Mouse (Mus musculus): ENCODE data around the gene Casp12. TPM values are rescaled to one million over a fixed set of nuclear protein-coding genes. Genes with fewer than 3 reads are reported as not detected.
A peak's percentile ranks its signal among the peaks of the same experiment; 100 is the strongest.
"Not testable (repeated sequence)": the region's sequence is repeated elsewhere in the genome, so short reads cannot be mapped to it uniquely, and the experiment has no call there.

The Casp12 gene
- total RNA-seq (2021) = 10 to 100 TPM in 1 of 2 experiments, 1 to 10 TPM in 1; 5.9 to 14.3 TPM
- long read RNA-seq, experiment 1, transcript Casp12-201 (11 exons, 2,649 nt) = major isoform, 5 of 8 reads
- long read RNA-seq, experiment 1, partial matches to known transcripts = 0 of 8 reads
- long read RNA-seq, experiment 1, other reads (novel, unspliced or antisense) = 3 of 8 reads
- long read RNA-seq, experiment 2, partial matches to known transcripts = 0 of 1 reads
- long read RNA-seq, experiment 2, other reads (novel, unspliced or antisense) = 0 of 1 reads

DNA sequence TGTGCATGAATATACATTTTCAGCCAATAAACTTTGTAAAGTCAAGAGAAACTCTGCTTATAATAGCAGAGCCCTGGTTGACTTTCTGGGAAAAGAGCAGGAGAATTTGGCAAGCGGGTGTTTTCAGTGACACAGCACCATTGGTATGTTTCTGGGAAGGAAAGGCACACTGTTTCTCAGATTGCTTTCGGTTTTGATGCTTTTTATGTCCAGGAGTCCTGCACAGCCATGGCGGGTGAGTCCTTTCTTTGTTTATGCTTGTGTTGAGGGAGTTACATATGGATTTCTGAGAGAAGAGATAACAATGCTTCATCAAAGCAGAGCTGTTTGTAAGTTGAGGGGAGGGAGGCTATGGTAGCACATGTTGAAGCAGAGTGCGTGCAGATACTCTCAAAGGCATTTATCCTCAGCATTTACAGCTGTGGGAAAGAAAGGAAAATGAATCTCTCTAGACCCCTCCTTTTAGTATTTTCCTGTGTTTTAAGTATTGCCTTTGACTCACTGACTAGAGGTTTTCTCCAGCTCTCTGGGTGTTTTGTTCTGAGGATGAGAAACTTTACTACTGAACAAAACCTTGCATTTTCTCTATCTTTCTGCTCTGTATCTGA lies at the start of gene Casp12:
TSS of gene Casp12 (plus strand) at position 140 of the 608 bp plus-strand sequence.
- peak; percentile 12 to 14 for DNase-seq
- intact Hi-C loops (cut with DNase I) = no loop called here

GRCm38 (mm10) chr9:5296354-5297237 lies 48.6 kb upstream of the Casp12 start:
- intact Hi-C loops (cut with DNase I) = no loop called here
- no peak for DNase-seq

DNA sequence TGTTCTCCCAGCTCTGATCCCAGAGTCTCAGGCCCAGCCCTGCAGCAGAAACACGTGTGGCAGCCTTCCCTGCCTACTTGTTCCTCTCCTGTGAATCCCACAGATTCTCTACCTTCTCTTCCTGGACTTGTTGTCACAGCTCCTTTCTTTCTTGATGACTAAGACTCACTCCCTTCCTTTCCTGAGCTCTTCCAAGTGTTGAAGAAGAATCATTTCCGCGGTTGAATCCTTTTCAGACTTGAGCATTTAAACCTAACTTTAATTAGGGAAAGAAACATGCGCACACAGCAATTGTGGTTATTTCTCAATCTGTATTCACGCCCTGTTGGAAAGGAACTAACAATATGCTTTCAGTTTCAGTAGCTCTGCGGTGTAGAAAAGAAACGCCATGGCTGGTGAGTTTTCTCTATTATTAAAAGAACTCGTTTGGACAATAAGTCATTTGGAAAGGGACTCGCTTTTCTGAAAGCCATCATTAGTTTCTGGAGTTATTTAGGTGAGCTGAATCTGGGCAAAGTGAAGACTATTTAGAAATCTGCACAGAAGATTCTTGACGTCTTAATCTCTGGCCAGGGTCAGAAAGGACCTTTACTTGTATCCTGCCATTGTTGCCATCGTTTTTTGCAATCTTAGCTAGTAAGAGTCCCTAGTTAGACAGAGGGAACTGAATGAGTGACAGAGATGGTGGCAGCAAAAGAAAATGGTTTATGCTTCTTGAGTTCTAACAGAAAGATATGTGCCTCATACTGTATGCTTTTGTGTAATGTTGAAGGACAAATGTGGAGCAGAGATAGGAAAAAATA lies 46.7 kb upstream of the Casp12 start, which contains the start of gene Casp1:
TSS of gene Casp1 (plus strand) at position 189 of the 803 bp plus-strand sequence.
- intact Hi-C loops (cut with DNase I) = no loop called here
- DNase-seq = no peak

GRCm38 (mm10) chr9:5299132-5299381 lies 46.2 kb upstream of the Casp12 start:
- no peak for DNase-seq

DNA sequence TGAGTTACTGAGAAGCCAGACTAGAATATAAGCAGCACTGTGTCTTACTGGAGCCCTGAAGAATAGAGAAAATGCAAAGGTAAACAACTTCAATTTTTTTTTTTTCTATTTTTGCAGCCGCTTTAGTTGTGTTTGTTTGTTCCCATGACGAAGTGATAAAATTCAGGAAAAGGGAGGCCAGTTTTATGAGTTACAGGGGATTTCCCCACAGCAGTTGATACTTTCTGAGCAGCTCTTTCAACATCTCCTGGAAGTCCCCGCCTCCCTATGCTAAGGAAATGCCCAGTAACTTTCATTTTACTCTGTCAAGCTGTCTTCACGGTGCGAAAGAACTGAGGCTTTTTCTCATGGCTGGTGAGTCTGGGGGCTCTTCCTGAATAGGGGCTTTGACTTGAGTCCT lies 36.7 kb upstream of the Casp12 start, which contains the start of gene Casp4:
TSS of gene Casp4 (plus strand) at position 268 of the 400 bp plus-strand sequence.
- intact Hi-C loops (cut with DNase I) = no loop called here
- DNase-seq = no peak

More at GRCm38 (mm10) chr9:5299132-5299381, 46.2 kb upstream of the Casp12 start:
- intact Hi-C loops (cut with DNase I) = no loop called here

- intact Hi-C loops (cut with DNase I) = no loop called here
- DNase-seq = no peak
Measured at GRCm38 (mm10) chr9:5310112-5310511, 35.1 kb upstream of the Casp12 start.

- intact Hi-C loops (cut with DNase I) = no loop called here
- DNase-seq = no peak
Measured at GRCm38 (mm10) chr9:5311435-5311834, 33.8 kb upstream of the Casp12 start.

GRCm38 (mm10) chr9:5328204-5328603 lies 17.0 kb upstream of the Casp12 start:
- intact Hi-C loops (cut with DNase I) = no loop called here
- no peak for DNase-seq

DNA sequence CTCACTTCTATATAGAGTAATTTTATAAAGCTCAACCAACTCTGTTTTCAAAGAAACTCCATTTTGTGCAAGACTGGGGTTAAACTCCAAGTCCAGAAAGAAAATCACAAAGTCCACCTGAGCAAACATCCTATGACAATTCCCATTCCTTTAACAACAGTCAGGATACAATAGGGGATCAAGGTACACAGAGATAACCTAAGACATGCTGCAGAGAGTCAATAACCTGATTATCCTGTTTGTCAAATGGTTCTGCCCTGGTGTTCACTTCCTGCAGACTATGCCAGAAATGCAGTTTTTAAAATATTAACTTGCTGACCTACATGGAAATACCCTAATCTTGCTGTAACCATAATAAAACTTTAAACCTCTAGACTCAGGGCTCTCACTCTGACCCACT lies 12.8 kb upstream of the Casp12 start:
- DNase-seq = no peak
- intact Hi-C loops (cut with DNase I) = no loop called here

GRCm38 (mm10) chr9:5333422-5333821 lies 11.8 kb upstream of the Casp12 start:
- DNase-seq = no peak
- intact Hi-C loops (cut with DNase I) = no loop called here

DNA sequence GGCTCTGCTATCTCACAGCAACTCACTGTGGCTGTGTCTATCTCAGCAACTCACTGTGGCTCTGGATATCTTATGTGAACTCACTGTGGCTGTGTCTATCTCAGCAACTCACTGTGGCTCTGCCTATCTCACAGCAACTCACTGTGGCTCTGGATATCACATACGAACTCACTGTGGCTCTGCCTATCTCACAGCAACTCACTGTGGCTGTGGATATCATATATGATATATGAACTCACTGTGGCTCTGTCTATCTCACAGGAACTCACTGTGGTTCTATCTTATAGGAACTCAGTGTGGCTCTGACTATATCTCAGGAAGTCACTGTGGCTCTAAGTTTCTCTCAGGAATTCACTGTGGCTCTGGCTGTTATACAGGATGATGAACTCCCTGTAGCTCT lies 2.1 kb upstream of the Casp12 start:
- intact Hi-C loops (cut with DNase I) = no loop called here
- no peak for DNase-seq

DNA sequence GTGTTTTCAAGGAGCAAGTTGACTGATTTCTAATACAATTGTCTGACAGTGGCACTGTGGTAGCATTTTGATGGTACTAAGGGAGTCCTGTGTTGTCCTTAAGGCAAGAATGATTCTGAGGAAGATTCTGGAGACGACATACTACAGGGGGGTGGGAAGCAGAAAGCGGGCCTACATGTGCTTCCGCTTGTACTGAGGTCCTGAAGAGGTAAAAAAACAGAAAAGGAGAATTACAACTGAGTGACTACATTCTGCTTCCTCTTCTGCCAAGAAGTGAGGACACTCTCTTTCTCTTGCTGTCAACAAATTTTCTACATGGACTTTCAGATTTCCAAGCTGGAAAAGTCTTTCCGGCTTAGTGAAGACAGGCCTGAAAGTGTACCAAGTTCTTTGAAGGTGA lies 1.1 kb upstream of the Casp12 start:
- intact Hi-C loops (cut with DNase I) = no loop called here
- no peak for DNase-seq

DNA sequence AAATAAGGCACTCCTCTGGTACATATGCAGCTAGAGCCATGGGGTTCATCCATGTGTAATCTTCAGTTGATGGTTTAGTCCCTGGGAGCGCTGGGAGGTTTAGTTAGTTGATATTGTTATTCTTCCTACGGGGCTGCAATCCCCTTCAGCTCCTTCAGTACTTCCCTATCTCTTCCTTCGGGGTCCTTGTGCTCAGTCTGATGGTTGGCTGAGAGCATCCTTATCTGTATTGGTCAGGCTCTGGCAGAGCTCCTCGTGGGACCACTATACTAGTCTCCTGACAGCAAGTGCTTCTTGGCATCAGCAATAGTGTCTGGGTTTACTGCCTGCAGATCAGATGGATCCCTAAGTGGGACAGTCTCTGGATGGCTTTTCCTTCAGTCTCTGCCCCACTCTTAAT lies 2.2 kb downstream of the Casp12 start:
- DNase-seq = no peak
- intact Hi-C loops (cut with DNase I) = no loop called here

- intact Hi-C loops (cut with DNase I) = no loop called here
- DNase-seq = no peak
Measured at GRCm38 (mm10) chr9:5353673-5354072, 8.4 kb downstream of the Casp12 start.

DNA sequence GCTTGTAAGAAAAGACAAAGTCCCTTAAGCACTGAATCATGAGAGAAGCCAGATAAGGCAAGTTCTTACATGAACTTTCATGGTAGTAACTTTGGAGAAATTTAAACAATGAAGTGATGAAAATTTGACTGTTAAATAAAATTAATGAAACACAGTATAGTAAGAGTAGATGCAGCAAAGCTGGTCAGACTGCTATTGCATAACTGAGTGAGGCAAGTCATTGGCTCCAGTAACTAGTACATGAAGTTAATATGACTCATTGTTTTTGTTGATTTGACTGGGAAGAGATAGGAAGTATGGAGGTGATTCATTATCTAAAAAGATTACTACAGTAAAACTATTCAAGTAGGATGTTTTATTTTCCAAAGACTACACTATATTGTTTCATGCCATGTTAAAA lies 11.6 kb downstream of the Casp12 start:
- DNase-seq = no peak
- intact Hi-C loops (cut with DNase I) = no loop called here

DNA sequence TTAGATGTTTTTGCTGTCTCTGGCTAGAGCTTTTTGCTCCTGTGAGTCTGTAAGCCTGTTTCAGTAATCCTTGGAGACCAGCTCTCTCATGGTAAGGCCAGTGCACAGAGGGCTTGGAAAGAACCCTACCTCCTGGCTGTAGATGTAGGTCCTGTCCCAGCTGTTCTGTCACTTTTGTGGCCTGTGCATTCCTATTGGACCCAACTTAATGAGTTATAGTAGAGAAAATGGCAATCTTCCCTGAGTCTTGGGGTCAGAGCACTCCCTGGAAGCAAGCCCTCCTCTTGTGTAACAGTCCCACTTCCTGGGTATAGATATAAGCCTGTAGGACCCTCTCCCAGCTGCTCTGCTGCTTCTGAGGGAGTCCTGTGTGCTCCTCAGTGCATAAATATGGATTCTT lies 48.3 kb downstream of the Casp12 start:
- intact Hi-C loops (cut with DNase I) = no loop called here
- no peak for DNase-seq

GRCm38 (mm10) chr9:5395861-5396260 lies 50.6 kb downstream of the Casp12 start:
- DNase-seq; intact Hi-C loops (cut with DNase I): not testable (repeated sequence)

DNA sequence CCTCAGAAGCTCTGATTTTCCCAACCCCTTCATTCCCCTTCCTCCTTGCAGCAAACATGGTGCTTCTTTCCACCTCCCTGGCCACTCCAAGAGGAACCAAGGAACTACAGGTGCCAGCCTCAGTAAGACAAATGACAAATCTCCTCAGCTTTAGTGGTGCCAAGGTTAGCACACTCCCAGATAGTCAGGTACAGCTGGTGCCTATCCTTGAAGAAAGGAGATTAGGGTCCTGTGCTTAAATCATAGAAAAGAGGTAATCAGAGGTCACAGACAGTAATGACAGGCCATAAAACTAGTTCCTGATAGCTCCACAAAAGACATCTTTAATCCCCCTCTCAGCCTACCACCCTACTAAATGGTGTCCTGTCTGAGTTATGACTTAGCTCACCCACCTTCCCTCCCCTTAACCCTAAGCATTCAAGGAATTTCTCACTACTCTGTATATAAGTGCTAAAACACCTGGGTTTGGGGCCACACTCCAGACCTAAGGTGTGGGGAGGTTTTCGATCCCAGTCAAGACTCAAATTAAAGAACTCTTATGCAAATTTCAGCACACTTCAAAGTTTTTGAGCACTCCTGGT lies 65.8 kb downstream of the Casp12 start:
- no peak for DNase-seq
- intact Hi-C loops (cut with DNase I) = no loop called here

GRCm38 (mm10) chr9:5412446-5413111 lies 67.3 kb downstream of the Casp12 start:
- no peak for DNase-seq
- intact Hi-C loops (cut with DNase I) = no loop called here

DNA sequence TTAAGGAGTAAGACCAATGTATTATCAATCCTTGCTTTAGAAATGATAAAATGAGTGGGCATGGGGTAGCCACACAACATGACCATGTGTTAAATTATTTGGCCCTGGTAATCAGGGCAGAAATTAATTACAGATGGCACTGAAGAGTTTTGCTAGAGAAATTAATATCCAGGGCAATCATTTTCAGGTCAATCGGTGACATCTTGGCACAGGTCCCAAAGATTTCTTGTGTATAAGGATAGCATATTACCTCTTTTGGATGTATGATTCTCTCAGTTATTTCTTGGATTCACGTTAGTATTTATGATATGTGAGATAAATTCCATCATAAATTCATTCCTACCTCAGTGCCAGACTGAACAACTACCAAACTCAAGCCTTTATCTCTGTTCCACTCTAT lies 72.6 kb downstream of the Casp12 start:
- DNase-seq = no peak
- intact Hi-C loops (cut with DNase I) = no loop called here

Data from gastrocnemius, postnatal 36 days (tissue).